Mouse (Mus musculus) kidney, adult 2 months (tissue): ENCODE measurements at regions not wholly inside any gene's neighbourhood (a gene's known extent, or its start where the extent isn't known, plus 50 kb on each side); places are given as distances from the start of the nearest gene placed in this dataset.

Experiments
- CTCF ChIP-seq: fragments of 200-500 bp; conservative IDR thresholded peaks from 2 replicates; pipeline ENCODE4 v1.5.1; 2011; ENCODE audit warnings: low read depth, mild to moderate bottlenecking, control low read depth, low read length, moderate library complexity, mixed read lengths; ENCODE audit not compliant: insufficient read depth, insufficient read length
- POLR2A ChIP-seq: fragments of 200-500 bp; IDR thresholded peaks from one replicate; pipeline ENCODE4 v1.6.1; 2011; ENCODE audit warnings: low read depth, low read length, control low read depth

DNA sequence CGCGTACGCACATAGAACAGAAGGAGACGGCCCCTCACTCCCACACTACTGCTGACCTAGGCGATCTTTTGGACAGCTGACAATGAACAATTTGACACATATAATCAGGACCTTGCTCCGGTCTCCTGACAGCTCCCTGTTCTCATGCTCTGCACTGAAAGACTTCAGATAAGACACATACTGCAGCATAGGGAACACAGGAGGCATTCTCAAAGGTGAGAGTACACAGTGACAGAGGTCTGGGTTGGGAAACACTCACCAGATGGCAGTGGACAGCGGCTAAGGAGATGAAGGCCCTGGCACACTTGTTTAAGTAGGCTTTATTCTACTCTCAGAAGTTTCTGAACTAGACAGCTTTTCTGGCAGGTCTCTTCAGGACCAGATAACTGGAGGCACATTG is 156.9 kb downstream of the Kctd12 start:
- TF ChIP-seq CTCF (no peak), POLR2A (no peak)
